Mouse (Mus musculus) lung, postnatal 0 days (tissue): ENCODE measurements around the gene Dph1.

Experiments used
- CTCF ChIP-seq: IDR thresholded peaks from 2 replicates; pipeline ENCODE4 v1.5.1; 2016; ENCODE audit warnings: antibody characterized with exemption, mild to moderate bottlenecking
- EP300 ChIP-seq: IDR thresholded peaks from 2 replicates; pipeline ENCODE4 v1.6.1; 2016; ENCODE audit warnings: antibody characterized with exemption, mild to moderate bottlenecking, control low read depth

- TF ChIP-seq EP300: no peak
- TF ChIP-seq CTCF: no peak
Observed at GRCm38 (mm10) chr11:75224835-75225234, 33.8 kb upstream of the Dph1 start.
